Mouse (Mus musculus): ENCODE results near the gene Dlg2.

The Dlg2 gene

DNA sequence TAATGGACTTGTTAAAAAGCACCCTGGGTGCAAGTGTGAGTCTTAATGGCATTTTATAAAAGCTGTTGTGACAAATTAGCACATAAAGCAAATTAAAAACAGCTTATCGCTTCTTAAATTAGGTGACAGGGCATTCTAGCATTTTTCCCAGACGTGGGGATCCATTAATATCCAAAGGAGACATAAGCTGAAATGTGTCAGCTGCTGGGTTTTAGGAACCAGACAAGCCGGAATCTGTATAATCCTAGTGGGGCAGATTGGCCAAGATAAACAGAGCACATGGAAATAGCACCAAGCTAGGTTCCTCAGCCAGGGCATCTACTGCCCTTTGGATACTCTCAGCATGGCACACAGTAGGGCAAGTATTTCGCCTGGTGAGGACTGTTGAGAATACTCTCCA, 1895.2 kb downstream of the Dlg2 start:
- no peak for DNase-seq (ENCODE audit: low read depth, low spot score)

DNA sequence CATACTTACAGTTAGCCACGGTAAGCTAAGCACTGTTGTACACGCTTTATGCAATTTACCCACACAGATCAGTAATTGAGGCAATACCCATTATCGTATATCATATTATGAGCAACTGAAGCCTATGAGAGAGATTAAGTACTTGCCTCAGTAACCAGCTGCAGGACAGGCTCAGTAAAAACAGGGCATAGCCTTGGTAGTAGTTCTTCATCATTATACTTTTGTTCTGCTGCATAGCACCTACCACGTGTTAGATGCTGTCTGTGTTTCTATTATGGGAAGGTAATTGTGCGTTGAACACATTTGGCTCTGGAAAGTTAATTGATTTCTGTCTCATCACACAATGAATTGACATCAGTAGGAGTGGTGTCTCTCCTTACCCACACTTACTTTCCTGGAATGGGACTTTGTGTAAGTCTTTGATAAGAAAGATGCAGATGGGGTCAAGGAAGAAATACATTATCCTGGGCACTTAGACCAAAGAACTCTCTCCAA, 1897.4 kb downstream of the Dlg2 start:
- DNase-seq (ENCODE audit: low read depth, low spot score) = no peak

DNA sequence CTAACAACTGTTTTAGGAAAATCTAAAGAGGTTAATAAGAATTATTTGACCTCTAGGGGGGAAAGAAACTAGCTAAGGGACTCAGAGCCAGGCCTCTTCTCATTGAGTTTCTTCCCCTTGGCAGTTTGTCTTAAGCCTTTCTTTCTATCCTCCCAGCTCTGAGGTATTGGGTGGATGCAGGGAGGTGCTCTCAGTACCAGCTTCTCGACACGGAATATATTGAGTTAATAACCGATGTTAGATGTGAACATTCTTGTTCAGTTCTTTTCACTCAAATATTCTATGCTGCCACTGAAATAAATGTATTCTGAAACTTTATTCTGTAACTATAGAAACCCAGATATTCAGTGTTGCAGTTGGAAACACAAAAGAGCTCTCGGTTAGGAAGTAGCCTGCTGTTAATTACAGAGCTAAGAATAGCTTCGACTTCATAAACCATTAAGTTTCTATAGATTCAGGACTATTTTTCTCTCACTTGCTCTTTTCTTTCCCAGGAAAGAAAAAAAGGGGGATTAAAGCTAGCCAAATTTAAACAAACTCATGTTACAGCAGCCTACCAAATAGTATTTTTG, 1907.5 kb downstream of the Dlg2 start:
- DNase-seq (ENCODE audit: low read depth, low spot score) = no peak

DNA sequence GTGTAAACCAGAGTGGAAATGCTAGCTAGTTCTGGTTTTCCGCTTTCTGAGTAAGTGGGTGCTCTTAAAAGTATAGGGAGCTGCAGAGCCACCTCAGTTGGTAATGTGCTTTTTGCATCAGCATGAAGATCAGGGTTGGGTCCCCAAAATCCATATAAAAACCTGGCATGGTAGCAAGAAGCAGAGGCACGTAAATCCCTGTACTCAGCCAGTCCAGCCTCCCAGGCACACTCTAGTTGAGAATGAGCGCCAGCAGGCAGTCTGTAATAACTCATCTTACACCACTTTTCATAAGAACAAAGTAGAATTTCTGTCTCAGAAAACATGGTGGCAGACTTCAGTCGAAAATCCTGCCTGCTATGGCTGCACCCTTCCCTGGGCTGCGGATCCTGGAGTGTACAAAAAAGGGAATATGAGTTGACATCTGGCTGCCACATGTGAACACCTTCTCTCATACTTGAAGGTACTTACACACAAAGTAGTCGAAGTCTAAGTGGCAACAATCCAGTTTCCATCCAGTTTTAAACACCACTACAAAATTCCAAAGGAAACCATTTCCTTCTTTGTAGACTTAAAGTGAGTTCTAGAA, 1915.7 kb downstream of the Dlg2 start:
- DNase-seq (ENCODE audit: low read depth, low spot score) = no peak

DNA sequence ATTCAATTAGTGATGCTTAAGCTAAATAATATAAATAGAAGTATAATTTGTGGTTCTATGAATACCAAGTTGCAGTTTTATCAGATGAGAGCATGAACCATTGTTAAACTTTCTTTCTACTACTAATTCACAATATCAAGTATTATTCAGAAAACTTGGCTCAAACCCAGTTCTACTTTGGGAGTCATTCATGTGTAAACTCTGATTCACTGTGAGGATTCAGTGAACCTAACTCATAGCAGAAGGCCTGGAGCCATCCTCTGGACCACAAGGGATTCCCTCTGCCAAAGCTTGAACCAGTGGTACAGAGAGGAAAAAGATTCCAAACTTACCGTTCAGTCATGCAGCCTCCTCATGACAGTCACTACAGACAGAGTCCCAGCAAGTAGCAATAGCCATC, 1920.3 kb downstream of the Dlg2 start:
- DNase-seq (ENCODE audit: low read depth, low spot score) = no peak

DNA sequence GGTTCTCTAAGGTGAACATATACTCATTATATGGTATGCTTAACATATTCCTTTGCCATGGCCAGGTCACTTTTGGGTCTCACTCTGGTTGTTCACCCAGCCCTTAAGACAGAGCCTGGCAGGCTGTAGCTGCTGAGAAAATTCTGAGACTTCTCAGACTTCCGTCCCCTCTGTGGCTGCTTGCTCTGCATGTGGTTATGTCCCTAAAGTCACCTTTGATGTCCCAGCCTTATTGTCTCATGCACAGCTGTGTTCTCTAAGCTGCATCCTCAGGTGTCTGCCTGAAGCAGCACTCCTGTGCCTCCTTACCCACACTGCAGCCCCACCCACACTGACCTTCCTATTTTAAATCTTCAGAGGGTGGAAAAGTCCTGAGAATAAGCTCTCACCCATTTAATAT, 1922.4 kb downstream of the Dlg2 start:
- DNase-seq (ENCODE audit: low read depth, low spot score) = no peak

DNA sequence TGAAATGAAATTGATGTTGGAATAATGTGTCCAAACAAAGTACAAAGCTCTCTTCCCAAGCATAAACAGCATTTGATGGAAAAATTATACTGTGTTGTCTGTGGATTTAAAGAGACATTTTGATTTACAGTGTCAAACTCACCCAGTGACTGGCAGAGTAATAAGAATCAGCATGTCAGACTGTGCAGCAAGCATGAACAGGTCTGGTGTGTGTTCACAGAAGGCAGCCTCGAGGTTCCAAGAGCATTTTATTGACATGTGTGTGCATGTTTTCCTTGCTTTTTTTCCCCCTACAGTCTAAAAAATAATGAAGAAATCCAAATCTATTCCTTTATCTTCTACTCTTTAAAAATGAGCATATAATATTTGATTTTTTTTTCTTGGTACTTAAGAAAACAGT, 1924.1 kb downstream of the Dlg2 start:
- no peak for DNase-seq (ENCODE audit: low read depth, low spot score)

DNA sequence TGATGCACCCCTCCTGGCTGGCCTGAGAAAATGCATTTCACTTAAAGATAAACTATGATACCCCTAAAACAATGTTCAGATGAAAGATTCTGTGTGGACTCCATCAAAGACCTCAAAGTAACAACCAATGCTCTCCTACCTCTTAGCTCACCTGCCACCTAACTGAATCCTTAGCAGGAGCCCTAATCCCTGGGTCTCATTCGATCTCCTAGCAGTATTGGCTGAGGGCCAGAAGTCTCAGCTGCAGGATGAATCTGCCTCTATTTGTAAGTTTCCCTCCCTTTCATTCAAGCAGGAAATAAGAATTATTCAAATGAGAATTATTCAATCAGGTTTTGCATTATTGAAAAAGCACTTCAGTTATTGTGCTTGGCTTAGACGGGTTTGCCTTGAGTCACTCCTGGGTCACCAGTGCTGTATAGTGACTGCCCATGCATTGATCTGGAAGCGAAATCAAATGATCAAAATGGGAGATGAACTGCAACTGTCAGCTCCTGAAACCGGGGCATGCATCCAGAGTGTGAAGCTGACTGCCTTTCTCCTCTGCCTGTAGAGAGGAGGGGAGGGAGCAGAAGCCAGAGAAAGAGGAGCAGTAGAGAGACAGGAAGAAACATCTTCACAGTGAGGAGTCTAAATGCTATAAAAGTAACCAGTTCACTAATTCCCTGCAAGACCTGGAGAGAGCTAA, 1924.7 kb downstream of the Dlg2 start:
- DNase-seq (ENCODE audit: low read depth, low spot score) = no peak

DNA sequence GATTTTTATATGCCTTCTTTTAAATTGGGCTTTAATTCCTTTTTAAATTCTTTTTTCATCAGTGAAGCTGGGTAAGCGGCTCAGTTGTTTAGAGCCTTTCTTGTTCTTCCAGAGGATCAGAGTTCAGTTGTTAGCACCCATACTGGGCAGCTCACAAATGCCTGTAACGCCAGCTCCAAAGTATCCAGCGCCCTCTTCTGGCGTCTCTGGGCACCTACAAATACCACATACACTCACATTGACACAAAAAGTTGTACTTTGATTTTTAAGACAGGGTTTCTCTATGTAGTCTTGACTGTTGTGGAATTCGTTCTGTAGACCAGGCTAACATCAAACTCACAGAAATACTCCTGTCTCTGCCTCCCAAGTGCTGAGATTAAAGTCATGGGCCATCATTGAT, 1932.0 kb downstream of the Dlg2 start:
- no peak for DNase-seq (ENCODE audit: low read depth, low spot score)

DNA sequence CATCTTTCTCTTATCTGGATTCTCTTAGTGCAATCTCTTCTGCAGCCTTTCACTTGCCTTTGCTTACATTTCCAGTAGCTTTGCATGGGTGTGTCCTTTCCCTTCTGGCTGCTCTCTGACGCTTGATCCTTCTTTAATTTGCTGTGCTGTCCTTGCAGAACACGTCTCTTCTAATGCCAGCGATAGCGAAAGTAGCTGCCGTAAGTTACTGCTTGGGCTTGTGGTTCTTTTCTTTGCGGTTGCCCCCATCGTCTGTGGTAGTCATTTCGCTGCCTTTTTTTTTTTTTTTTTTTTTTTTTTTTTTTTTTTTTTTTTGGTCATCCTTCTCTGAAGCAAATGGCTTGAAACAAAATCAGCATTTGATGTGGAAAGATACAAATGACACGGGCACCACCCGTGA, 1944.0 kb downstream of the Dlg2 start:
- no peak for DNase-seq (ENCODE audit: low read depth, low spot score)

DNA sequence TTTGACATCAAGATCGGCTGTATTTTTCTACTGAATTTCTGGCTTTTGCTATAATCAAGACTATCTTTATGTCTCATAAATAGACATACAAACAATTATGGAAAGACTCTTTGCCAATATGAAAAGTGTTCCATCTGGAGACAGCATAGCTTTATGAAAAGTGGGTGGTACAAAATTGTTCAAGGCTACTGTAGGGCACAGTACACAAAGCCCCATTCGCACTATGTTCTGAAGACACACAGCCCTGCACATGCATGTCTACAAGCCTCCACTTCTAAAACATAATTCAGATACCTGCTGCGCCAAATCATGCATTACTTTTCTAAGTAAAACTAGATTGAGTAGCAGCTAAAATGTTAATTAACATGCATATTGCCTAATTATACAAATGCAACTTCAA, 1946.5 kb downstream of the Dlg2 start:
- no peak for DNase-seq (ENCODE audit: low read depth, low spot score)

DNA sequence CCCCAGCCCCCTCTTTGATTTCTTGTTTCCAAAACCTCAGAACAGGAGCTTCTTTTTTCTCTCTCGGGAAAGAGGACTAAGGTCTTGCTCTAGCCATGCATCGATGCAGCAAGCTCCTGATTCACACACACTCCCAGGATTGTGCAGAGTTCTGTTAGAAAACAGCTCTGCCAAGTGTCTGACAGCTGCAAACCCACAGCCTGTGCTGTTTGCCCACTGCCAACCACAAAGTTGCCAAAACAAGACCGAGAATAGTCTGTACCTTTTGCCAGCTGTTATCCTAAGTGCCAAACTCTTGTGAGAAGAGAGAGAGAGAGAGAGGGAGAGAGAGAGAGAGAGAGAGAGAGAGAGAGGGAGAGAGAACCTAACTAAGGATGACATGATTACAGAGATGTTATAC, 1948.2 kb downstream of the Dlg2 start:
- DNase-seq (ENCODE audit: low read depth, low spot score) = no peak

DNA sequence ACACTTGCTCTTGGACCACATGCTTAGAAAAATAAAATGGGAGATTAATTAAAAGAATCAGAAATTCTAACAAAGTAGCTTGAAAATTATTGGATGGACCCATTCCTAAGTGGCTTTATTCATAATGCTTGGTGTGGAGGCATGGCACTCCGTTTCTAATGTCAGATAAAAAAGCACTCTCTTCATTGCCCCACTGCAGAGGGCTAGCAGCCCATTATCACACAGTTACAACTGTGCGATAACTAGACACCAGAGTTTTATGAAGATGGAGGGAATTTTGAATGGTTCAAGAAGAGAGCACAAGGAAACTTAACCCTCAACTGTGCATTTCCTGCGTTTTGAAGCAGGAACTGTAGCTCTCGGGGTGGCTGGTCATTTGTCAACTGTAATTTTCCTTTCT, 1950.8 kb downstream of the Dlg2 start:
- DNase-seq (ENCODE audit: low read depth, low spot score) = no peak

DNA sequence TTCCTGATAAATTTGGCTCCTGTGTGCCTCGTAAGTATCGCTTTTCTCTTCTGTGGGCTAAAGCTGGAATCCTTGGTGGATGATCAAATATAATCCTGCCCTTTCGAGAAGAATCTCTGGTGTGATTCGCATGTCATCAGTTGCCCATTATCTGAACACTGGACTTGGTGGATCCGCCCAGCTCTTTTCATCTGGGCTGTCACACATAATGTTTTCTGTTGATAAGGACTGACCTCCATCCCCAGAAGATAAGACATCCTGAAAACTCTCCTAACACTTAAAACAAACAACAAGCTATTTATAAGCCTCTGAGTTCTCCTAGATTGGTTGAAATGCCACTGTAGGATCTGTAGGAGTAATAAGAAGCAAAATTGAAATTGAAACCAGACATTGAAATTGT, 1952.2 kb downstream of the Dlg2 start:
- DNase-seq (ENCODE audit: low read depth, low spot score) = no peak

DNA sequence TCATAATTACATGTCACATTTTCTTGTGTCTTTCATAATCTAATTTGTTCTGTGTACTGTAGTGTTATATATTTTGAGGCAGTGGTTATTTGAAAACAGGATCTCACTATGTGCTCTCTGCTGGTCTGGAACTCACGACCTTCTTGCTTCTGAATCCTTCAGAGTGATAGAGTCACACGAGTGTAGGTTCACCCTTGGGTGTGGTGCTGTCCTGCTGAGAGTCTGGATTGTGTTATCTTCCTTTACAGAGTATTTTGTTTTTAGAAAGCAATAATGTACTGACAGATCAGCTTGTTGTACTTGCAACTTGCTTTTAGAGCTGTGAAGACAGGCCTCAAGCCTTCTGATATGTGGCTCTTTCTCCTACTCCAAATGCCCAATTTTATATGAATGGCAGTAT, 1953.8 kb downstream of the Dlg2 start:
- no peak for DNase-seq (ENCODE audit: low read depth, low spot score)

DNA sequence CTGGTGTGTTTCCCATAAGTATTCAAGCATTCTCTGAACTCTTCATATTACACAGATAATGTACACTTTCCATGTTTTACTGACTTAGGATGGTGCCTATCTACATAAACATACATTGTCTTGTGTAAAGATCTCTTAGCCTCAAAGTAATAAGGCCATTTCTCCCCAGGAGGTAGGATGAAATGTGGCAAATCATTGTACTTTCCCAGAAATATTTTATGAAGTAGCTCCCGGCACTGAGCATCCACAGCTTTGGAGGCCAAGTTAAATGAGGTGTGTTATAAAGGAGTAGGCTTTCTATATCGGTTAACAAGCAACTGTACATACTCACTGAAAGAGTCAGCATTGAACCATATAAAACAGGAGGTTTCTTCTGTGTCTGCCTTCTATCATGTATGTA, 1960.7 kb downstream of the Dlg2 start:
- DNase-seq (ENCODE audit: low read depth, low spot score) = no peak

DNA sequence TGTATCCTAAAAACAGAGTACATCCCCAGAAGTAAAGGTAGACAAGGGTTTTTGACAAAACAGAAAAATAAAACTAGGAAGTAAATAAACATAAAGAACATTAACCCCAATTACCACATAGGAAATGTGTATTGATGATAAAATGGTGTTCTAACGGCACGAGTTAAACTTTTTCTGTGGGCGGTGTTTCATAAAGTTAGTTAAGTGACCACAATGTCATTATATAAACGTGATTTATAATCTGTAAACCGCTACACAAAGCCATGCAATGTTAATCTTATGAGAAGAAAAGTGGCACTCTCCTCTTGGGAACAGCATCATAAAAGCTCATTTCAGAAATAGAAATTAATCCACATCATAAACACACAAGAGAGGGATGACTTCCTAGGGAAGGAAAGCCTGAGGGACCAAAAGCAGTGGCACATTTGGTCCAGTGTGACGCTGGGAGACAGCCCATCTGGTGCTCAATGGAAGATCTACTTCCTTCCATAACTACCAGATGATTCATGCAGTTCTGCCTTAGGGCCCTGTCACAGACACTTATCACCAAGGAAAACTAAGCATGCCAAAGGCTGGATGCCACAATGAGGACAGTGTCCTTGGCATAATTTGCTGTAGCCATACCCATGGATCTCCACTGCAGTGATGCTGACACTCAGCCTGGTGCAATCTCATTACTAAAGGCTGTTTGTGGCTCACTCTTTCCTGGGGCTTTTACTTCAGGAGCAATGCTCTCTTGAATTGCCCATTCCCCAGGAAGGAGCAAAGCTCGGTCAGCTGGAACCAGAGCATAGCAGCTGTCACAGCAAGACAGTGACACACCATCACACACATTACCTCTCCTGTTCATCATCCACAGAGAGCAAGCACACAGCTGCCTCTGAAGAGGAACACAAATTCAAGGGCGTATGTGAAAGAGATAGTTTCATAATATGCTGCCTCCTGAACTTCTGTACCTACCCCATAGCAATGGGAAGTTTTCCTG, 1963.3 kb downstream of the Dlg2 start:
- no peak for DNase-seq (ENCODE audit: low read depth, low spot score)

DNA sequence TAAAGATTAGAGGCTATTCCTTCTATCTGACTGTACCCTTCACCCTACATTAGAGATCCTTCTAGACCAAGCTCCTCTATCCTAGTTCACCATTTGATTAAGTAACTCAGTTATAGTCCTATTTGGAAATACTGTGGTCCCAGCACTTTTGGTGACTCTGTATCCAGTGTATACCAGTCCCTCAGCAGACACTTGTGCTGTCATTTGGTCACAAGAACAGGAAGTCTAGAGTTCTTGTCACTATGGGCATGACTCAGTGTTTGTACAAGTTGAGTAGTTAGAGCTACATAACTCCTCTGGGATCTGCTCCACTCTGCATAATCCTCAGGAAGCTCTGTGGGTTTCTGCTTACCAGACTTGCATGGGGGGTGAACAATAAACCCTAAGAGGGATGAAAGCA, 1965.1 kb downstream of the Dlg2 start:
- DNase-seq (ENCODE audit: low read depth, low spot score) = no peak

DNA sequence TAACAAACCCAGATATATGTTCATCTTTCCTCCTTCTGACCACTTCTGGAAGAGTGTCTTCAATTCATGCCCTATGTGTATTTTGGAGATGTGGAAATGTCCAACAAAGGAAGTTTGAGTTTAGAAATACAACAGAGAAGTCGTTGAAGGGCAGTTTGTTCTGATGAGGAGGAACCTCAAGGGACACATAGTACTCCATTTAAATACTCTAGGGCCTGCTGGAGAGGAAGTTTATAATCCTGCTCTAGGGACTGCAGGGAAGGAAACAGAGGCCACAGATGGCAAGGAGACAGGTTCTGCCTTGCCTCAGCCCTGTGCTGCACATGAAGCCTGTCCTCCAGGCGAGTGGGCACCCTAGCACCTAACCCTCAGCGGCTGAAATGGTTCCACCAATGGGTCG, 1965.6 kb downstream of the Dlg2 start:
- no peak for DNase-seq (ENCODE audit: low read depth, low spot score)

DNA sequence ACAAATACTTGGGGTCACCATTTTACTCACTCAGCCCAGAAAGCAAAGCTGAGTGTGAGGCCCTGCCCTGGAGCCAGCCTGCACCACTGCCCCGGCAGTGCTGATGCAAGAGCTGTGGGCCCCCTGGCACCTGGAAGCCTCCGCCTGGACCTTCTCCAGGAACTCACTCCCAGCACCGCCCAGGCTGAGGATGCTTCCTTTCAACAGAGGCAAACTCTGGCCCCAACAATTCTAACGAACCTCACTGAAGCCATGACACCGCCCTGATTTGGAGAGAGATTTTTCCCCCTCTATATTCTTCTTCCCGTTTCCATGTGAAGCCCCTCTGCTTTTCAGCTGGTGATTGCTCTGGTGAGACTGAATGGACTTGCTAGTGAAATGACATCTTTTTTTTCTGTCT, 1971.5 kb downstream of the Dlg2 start:
- no peak for DNase-seq (ENCODE audit: low read depth, low spot score)

DNA sequence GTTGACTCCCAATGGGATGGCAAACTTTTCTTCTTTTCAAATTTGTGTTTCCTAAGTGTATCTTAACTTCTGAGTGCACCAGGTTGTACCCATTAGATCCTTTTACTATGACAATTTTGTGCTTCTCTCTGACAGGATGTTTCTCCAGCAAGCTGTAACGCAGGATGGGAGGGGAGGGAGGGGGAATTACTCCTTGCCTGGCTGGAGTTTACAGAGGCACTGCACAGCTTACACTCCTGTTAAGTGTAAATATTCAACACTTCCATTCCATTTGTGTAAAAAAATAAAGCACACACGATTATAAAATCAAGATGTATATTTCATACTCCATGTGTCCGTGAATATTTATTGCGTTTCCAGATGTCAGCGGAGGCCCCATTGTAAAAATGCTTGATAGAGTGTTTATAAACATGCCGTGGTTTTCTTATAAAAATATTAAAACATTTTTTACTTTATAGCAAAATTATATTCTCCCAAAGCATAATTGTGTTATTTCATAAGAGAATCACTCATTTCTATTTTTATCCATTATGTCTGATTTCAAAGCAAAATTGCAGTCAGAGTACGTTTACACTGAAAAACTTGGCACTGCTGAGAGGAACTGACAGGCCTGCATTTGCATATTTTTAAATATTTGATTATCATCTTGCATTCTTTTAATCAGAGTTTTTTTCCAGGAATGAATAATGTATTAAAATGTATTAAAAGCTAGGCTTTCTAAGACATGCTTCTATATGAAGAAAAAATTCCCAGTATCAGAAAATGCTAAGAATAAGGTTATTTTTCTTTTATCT, 1972.5 kb downstream of the Dlg2 start:
- peak; percentile 24 for DNase-seq (ENCODE audit: low read depth, low spot score)
